Mouse (Mus musculus) liver, embryonic 14.5 days (tissue): Measurements from ENCODE around the gene Abtb2. TPM values are rescaled to one million over a fixed set of nuclear protein-coding genes. Genes with fewer than 3 reads are reported as not detected.

Source experiments
- ATAC-seq: fragments of 200-750 bp; cut with Nextera tagmentation; 2 replicates; pipeline ENCODE4 v1.8.0; 2017; ENCODE audit warnings: moderate number of reproducible peaks, mild to moderate bottlenecking, moderate library complexity; ENCODE audit not compliant: insufficient read depth
- DNase-seq, 3 experiments: peaks; one replicate each; pipeline ENCODE4 v3.0.0-alpha.2; 2012 to 2013; ENCODE audit warnings: low read depth in 3 of 3, low spot score in 3 of 3
- H3K27ac ChIP-seq: fragments of 300-500 bp; sonication (generic); 2 replicates; pipeline ENCODE4 v1.5.1; 2014; ENCODE audit warnings: moderate library complexity, mild to moderate bottlenecking, control low read depth, inconsistent platforms
- H3K27me3 ChIP-seq: fragments of 300-500 bp; sonication (generic); 2 replicates; pipeline ENCODE4 v1.6.1; 2014; ENCODE audit warnings: mild to moderate bottlenecking, low read length, moderate library complexity; ENCODE audit not compliant: control insufficient read depth, insufficient read depth
- H3K36me3 ChIP-seq: fragments of 300-500 bp; sonication (generic); replicated peaks from 2 replicates; pipeline ENCODE4 v1.6.1; 2014; ENCODE audit warnings: low read depth; ENCODE audit not compliant: control insufficient read depth, insufficient read depth
- H3K4me1 ChIP-seq, 2 experiments: fragments of 200-500 bp in 1 of 2; fragments of 300-500 bp in 1 of 2; sonication (generic) in 1 of 2; replicated peaks; 2 replicates each; pipeline ENCODE4 v1.6.1; 2012 to 2014; ENCODE audit warnings: antibody characterized with exemption in 1 of 2, inconsistent platforms in 1 of 2, low read length in 1 of 2; ENCODE audit not compliant: control insufficient read depth in 2 of 2, insufficient read depth in 2 of 2
- H3K4me2 ChIP-seq: fragments of 300-500 bp; sonication (generic); 2 replicates; pipeline ENCODE4 v1.6.1; 2014; ENCODE audit warnings: low read depth, mild to moderate bottlenecking, control low read depth, moderate library complexity
- H3K4me3 ChIP-seq, 2 experiments: fragments of 200-500 bp in 1 of 2; fragments of 300-500 bp in 1 of 2; sonication (generic) in 1 of 2; 2 replicates each; pipeline ENCODE4 v1.5.1; 2012 to 2014; ENCODE audit warnings: low read depth in 2 of 2, low read length in 2 of 2, mild to moderate bottlenecking in 2 of 2, control low read depth in 1 of 2, inconsistent platforms in 1 of 2, moderate library complexity in 1 of 2; ENCODE audit not compliant: insufficient read depth in 1 of 2
- H3K9ac ChIP-seq: fragments of 300-500 bp; sonication (generic); replicated peaks from 2 replicates; pipeline ENCODE4 v1.6.1; 2014; ENCODE audit warnings: mild to moderate bottlenecking, control low read depth, moderate library complexity
- H3K9me3 ChIP-seq: fragments of 300-500 bp; sonication (generic); 2 replicates; pipeline ENCODE4 v1.6.1; 2016; ENCODE audit warnings: low read length, mixed read lengths; ENCODE audit not compliant: control insufficient read depth
- CTCF ChIP-seq: IDR thresholded peaks from 2 replicates; pipeline ENCODE4 v1.5.1; 2016; ENCODE audit warnings: antibody characterized with exemption, low read depth, control low read depth
- EP300 ChIP-seq: IDR thresholded peaks from 2 replicates; pipeline ENCODE4 v1.6.1; 2016; ENCODE audit warnings: antibody characterized with exemption, low read depth
- WGBS: fragments of 180-500 bp; shearing (Covaris S2); extraction: QIAGEN DNeasy Blood & Tissue Kit; methylation state at CpG from one replicate; pipeline ENCODE4 v1.1.7; 2014; ENCODE audit not compliant: insufficient replicate concordance; 5-methylcytosine and 5-hydroxymethylcytosine counted together
- polyA plus RNA-seq, 2 experiments: library from polyadenylated mRNA; depleted of rRNA in 1 of 2; stranded (reverse) in 1 of 2; unstranded in 1 of 2; fragments of >200 nt; fragmentation: Nextera tagmentation in 1 of 2; extraction: Ambion mirVana in 1 of 2; gene quantifications; 2 replicates each; pipeline versions ENCODE4 v1.2.1 to v1.2.3; 2012 to 2014

Gene Abtb2
- polyA plus RNA-seq, 2 experiments = 1.2 to 1.7 TPM

DNA sequence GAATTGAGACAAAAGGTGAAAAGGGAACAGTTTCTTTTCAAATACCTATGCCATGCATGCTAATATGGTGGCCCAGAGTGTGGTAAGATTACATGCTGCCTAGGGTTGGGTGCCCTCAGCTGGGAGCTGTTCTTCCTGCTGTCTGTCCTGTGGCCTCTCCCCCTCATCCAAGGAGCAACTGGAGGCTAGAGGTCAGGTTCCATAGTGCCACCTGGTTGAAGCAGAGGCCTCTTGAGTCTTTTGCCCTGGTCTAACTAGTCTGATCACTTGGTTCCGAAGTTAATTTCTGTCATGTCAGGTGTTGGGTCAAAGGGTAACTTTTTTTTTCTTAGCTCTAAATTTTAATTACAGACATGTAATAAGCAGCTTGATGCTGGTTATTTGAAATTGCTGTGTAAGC lies 33.2 kb downstream of the Abtb2 start:
- no peak overlapping the region for H3K4me3 ChIP-seq
- no peaks in the 10 kb centered on the region for H3K9me3 ChIP-seq
- DNase-seq (no peak), ATAC-seq (no peak)
- H3K36me3 ChIP-seq = no peaks in the 10 kb centered on the region
- H3K9ac ChIP-seq = no peak overlapping the region; the same call in 1 of the 2 replicates
- peaks cover 11 to 45% of the 10 kb centered on the region in 2 experiments for H3K4me1 ChIP-seq
- WGBS = 74% methylated on average over 1 of the region's 1 CpGs
- no peak overlapping the region for H3K4me2 ChIP-seq
- H3K27ac ChIP-seq = no peak overlapping the region
- no peaks in the 10 kb centered on the region for H3K27me3 ChIP-seq
- TF ChIP-seq CTCF (no peak), EP300 (no peak)

- 53% methylated on average over 8 of the region's 8 CpGs for WGBS
- no peak overlapping the region for H3K27ac ChIP-seq
Measured at GRCm38 (mm10) chr2:103600165-103600891, 34.2 kb downstream of the Abtb2 start.

DNA sequence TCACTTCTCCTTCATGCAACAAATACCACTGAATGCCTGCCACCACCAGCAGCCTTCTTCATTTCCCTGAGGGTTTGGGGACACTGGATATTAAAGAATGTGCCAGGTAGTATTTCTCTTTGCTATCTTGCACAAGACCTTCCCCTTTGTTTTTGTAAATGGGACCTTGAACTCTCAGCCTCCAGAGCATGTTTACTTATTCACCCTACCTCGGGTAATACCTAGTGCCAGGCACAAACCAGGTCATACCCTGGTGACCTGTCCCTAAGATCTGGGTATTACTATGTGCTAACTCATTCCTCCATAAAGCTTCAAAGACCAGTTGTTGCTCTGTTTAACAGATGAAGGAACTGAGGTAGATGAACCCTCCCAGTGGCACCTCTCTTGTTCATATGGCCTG lies 35.0 kb downstream of the Abtb2 start:
- TF ChIP-seq EP300 (no peak), CTCF (no peak)
- Histone ChIP-seq H3K27ac (no peak overlapping the region), H3K4me3 (no peak overlapping the region), H3K27me3 (no peaks in the 10 kb centered on the region), H3K9me3 (no peaks in the 10 kb centered on the region), H3K9ac (no peak overlapping the region), H3K36me3 (no peaks in the 10 kb centered on the region), H3K4me1 (peaks cover 11 to 44% of the 10 kb centered on the region in 2 experiments), H3K4me2 (no peak overlapping the region)
- 43% methylated on average over 1 of the region's 1 CpGs for WGBS
- DNase-seq (no peak), ATAC-seq (no peak)

More at GRCm38 (mm10) chr2:103600165-103600891, 34.2 kb downstream of the Abtb2 start:
- ATAC-seq = no peak
- H3K4me3 ChIP-seq = no peak overlapping the region
- H3K4me1 ChIP-seq = peaks cover 11 to 44% of the 10 kb centered on the region in 2 experiments
- no peak for TF ChIP-seq CTCF
- no peak overlapping the region for H3K9ac ChIP-seq
- no peaks in the 10 kb centered on the region for H3K9me3 ChIP-seq
- H3K36me3 ChIP-seq = no peaks in the 10 kb centered on the region
- no peak overlapping the region for H3K4me2 ChIP-seq
- no peak for DNase-seq
- no peaks in the 10 kb centered on the region for H3K27me3 ChIP-seq

DNA sequence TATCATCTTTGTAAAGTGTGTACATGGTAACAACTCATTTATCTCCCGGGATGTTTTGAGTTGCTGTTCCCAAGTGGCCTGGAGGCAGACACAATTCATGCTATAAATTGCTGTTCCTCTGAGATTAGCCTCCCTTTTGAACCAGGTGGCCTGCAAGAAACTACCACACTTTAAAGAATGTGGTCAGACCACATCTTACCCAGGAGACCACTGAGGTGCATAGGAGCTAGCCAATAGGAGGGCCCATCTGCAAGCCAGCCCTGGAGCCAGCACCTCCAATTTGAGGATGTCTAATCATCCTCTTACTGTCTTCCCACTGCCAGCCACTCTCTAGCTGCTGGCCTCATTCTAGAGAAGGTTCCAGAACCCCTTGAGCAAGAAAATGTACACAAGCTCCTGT lies 35.4 kb downstream of the Abtb2 start:
- no peaks in the 10 kb centered on the region for H3K9me3 ChIP-seq
- DNase-seq (no peak), ATAC-seq (no peak)
- no peak overlapping the region for H3K4me2 ChIP-seq
- no peaks in the 10 kb centered on the region for H3K36me3 ChIP-seq
- H3K27me3 ChIP-seq = no peaks in the 10 kb centered on the region
- 37% methylated on average over 1 of the region's 1 CpGs for WGBS
- TF ChIP-seq EP300 = no peak
- TF ChIP-seq CTCF = no peak
- H3K4me1 ChIP-seq = peaks cover 11 to 44% of the 10 kb centered on the region in 2 experiments
- H3K27ac ChIP-seq = no peak overlapping the region
- no peak overlapping the region for H3K9ac ChIP-seq
- H3K4me3 ChIP-seq = no peak overlapping the region

- no peak overlapping the region for H3K4me2 ChIP-seq
- H3K9me3 ChIP-seq = no peaks in the 10 kb centered on the region
- no peak overlapping the region for H3K27ac ChIP-seq
- H3K36me3 ChIP-seq = no peaks in the 10 kb centered on the region
- H3K27me3 ChIP-seq = no peaks in the 10 kb centered on the region
- no peak overlapping the region for H3K9ac ChIP-seq
- WGBS = 66% methylated on average over 3 of the region's 3 CpGs
- peaks cover 6 to 37% of the 10 kb centered on the region in 2 experiments for H3K4me1 ChIP-seq
- no peak overlapping the region for H3K4me3 ChIP-seq
- ATAC-seq (no peak), DNase-seq (no peak)
- TF ChIP-seq CTCF (no peak), EP300 (no peak)
Measured at GRCm38 (mm10) chr2:103603209-103603608, 37.1 kb downstream of the Abtb2 start.
